Mouse (Mus musculus) heart, adult 2 months (tissue): ENCODE data around the gene Gm6169.

ENCODE experiments used
- CTCF ChIP-seq: fragments of 200-600 bp; IDR thresholded peaks from 2 replicates; pipeline ENCODE4 v1.8.1; 2022; ENCODE audit warnings: antibody characterized with exemption, mild to moderate bottlenecking, moderate library complexity
- EP300 ChIP-seq: fragments of 200-500 bp; IDR thresholded peaks from 2 replicates; pipeline ENCODE4 v1.6.1; 2011; ENCODE audit warnings: low read depth, low read length, control low read depth; ENCODE audit not compliant: insufficient read depth
- POLR2A ChIP-seq: fragments of 200-500 bp; IDR thresholded peaks from 2 replicates; pipeline ENCODE4 v1.6.1; 2011; ENCODE audit warnings: mild to moderate bottlenecking, low read depth, low read length, control low read depth; ENCODE audit not compliant: insufficient read depth

DNA sequence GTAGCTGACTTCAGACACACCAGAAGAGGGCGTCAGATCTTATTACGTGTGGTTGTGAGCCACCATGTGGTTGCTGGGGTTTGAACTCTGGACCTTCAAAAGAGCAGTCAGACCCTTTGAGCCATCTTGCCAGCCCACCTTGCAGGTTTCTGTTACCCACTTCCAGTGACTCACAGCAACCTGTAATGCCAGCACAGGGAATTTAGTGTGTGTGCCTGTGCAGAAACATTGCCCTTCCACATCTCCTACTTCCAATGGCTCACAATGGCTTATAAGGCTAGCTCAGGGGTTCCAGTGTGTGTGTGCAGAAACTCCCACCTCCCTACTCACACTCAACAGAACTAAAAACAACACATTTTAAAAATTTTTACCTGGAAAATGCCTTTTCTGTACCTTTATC, 21.5 kb downstream of the Gm6169 start:
- TF ChIP-seq POLR2A (no peak), CTCF (no peak), EP300 (no peak)
